Mouse (Mus musculus) forebrain, embryonic 14.5 days (tissue): Measurements from ENCODE around the gene Trmt2b. TPM values are rescaled to one million over a fixed set of nuclear protein-coding genes. Genes with fewer than 3 reads are reported as not detected.

Experiments used
- ATAC-seq: fragments of 200-750 bp; cut with Nextera tagmentation; 2 replicates; pipeline ENCODE4 v1.8.0; 2017; ENCODE audit warnings: mild to moderate bottlenecking, moderate library complexity
- DNase-seq: peaks from one replicate; pipeline ENCODE4 v3.0.0-alpha.2; 2015; ENCODE audit warnings: low spot score
- H3K27ac ChIP-seq: fragments of 300-500 bp; sonication (generic); 2 replicates; pipeline ENCODE4 v1.5.1; 2014; ENCODE audit warnings: low read depth, mild to moderate bottlenecking, control low read depth, low read length, moderate library complexity
- H3K27me3 ChIP-seq: fragments of 300-500 bp; sonication (generic); replicated peaks from 2 replicates; pipeline ENCODE4 v1.6.1; 2014; ENCODE audit warnings: low read length, control low read depth, mixed read lengths; ENCODE audit not compliant: control insufficient read depth, insufficient read depth
- H3K36me3 ChIP-seq: fragments of 300-500 bp; sonication (generic); 2 replicates; pipeline ENCODE4 v1.6.1; 2014; ENCODE audit warnings: low read length, control low read depth; ENCODE audit not compliant: control insufficient read depth, insufficient read depth
- H3K4me1 ChIP-seq: fragments of 300-500 bp; sonication (generic); 2 replicates; pipeline ENCODE4 v1.6.1; 2014; ENCODE audit warnings: antibody characterized with exemption, low read length, control low read depth; ENCODE audit not compliant: control insufficient read depth, insufficient read depth
- H3K4me2 ChIP-seq: fragments of 300-500 bp; sonication (generic); 2 replicates; pipeline ENCODE4 v1.6.1; 2014; ENCODE audit warnings: mild to moderate bottlenecking, control low read depth, low read length
- H3K4me3 ChIP-seq: fragments of 300-500 bp; sonication (generic); 2 replicates; pipeline ENCODE4 v1.5.1; 2014; ENCODE audit warnings: low read depth, low read length, control low read depth
- H3K9ac ChIP-seq: fragments of 300-500 bp; sonication (generic); 2 replicates; pipeline ENCODE4 v1.6.1; 2014; ENCODE audit warnings: mild to moderate bottlenecking, low read length, control low read depth, moderate library complexity
- H3K9me3 ChIP-seq: fragments of 300-500 bp; sonication (generic); replicated peaks from 2 replicates; pipeline ENCODE4 v1.6.1; 2016; ENCODE audit warnings: low read length, control low read depth, mixed read lengths; ENCODE audit not compliant: control insufficient read depth
- WGBS: fragments of 180-500 bp; shearing (Covaris S2); extraction: QIAGEN DNeasy Blood & Tissue Kit; methylation state at CpG from one replicate; pipeline ENCODE4 v1.1.7; 2014; 5-methylcytosine and 5-hydroxymethylcytosine counted together
- polyA plus RNA-seq: library from polyadenylated mRNA; unstranded; fragments of >200 nt; fragmentation: Nextera tagmentation; extraction: Ambion mirVana; gene quantifications from 2 replicates; pipeline ENCODE4 v1.2.1, GENCODE M21; 2014

Trmt2b gene
- polyA plus RNA-seq, 1 experiment from 2014 or later: 8.7 TPM

GRCm38 (mm10) chrX:134248202-134248601 lies 28.6 kb downstream of the Trmt2b start:
- Histone ChIP-seq H3K27ac (no peak overlapping the region), H3K4me2 (no peak overlapping the region), H3K9ac (no peak overlapping the region), H3K9me3 (no peaks in the 10 kb centered on the region), H3K27me3 (no peaks in the 10 kb centered on the region), H3K4me3 (no peak overlapping the region), H3K4me1 (no peaks in the 10 kb centered on the region), H3K36me3 (no peaks in the 10 kb centered on the region)
- WGBS: 32% methylated on average over 2 of the region's 2 CpGs
- no peak for ATAC-seq
- DNase-seq: no peak

- Histone ChIP-seq H3K4me1 (no peaks in the 10 kb centered on the region), H3K27me3 (no peaks in the 10 kb centered on the region), H3K27ac (no peak overlapping the region), H3K4me2 (no peak overlapping the region), H3K9ac (no peak overlapping the region), H3K9me3 (no peaks in the 10 kb centered on the region), H3K4me3 (no peak overlapping the region), H3K36me3 (no peaks in the 10 kb centered on the region)
- DNase-seq: no peak
- WGBS: 91% methylated on average over 10 of the region's 10 CpGs
- no peak for ATAC-seq
Measured at GRCm38 (mm10) chrX:134245946-134246345, 30.8 kb downstream of the Trmt2b start.

GRCm38 (mm10) chrX:134238266-134238665 lies 38.5 kb downstream of the Trmt2b start:
- Histone ChIP-seq H3K27ac (no peak overlapping the region), H3K4me3 (no peak overlapping the region), H3K4me2 (no peak overlapping the region), H3K4me1 (no peaks in the 10 kb centered on the region), H3K27me3 (no peaks in the 10 kb centered on the region), H3K9ac (no peak overlapping the region), H3K36me3 (no peaks in the 10 kb centered on the region), H3K9me3 (no peaks in the 10 kb centered on the region)
- DNase-seq: no peak
- 95% methylated on average over 10 of the region's 10 CpGs for WGBS
- no peak for ATAC-seq

GRCm38 (mm10) chrX:134233048-134233447 lies 43.7 kb downstream of the Trmt2b start:
- Histone ChIP-seq H3K27ac (no peak overlapping the region), H3K9me3 (no peaks in the 10 kb centered on the region), H3K4me3 (no peak overlapping the region), H3K9ac (no peak overlapping the region), H3K36me3 (no peaks in the 10 kb centered on the region), H3K4me1 (no peaks in the 10 kb centered on the region), H3K27me3 (no peaks in the 10 kb centered on the region), H3K4me2 (no peak overlapping the region)
- no peak for DNase-seq
- ATAC-seq: no peak
- WGBS: 83% methylated on average over 1 of the region's 1 CpGs

GRCm38 (mm10) chrX:134221856-134222255 lies 54.9 kb downstream of the Trmt2b start, which contains the start of gene Nox1:
Nox1 (minus strand) TSS chrX:134221956.
- DNase-seq (no peak), ATAC-seq (no peak)
- Histone ChIP-seq H3K27ac (no peak within 1 kb of the TSS), H3K4me1 (no peaks in the 10 kb centered on the region), H3K36me3 (no peaks in the 10 kb centered on the region), H3K4me3 (no peak within 1 kb of the TSS), H3K4me2 (no peak within 1 kb of the TSS), H3K9me3 (no peaks in the 10 kb centered on the region), H3K9ac (no peak within 1 kb of the TSS), H3K27me3 (no peaks in the 10 kb centered on the region)
- WGBS: 45% methylated on average over 4 of the region's 4 CpGs

GRCm38 (mm10) chrX:134220618-134221017 lies 56.2 kb downstream of the Trmt2b start:
- Histone ChIP-seq H3K36me3 (no peaks in the 10 kb centered on the region), H3K27ac (no peak overlapping the region), H3K9me3 (no peaks in the 10 kb centered on the region), H3K27me3 (no peaks in the 10 kb centered on the region), H3K4me2 (no peak overlapping the region), H3K4me3 (no peak overlapping the region), H3K9ac (no peak overlapping the region), H3K4me1 (no peaks in the 10 kb centered on the region)
- ATAC-seq: no peak
- DNase-seq: no peak
- 83% methylated on average over 3 of the region's 3 CpGs for WGBS

GRCm38 (mm10) chrX:134218161-134218560 lies 58.6 kb downstream of the Trmt2b start:
- DNase-seq (no peak), ATAC-seq (no peak)
- H3K4me2 ChIP-seq: no peak overlapping the region
- H3K36me3 ChIP-seq: no peaks in the 10 kb centered on the region
- H3K4me3 ChIP-seq: no peak overlapping the region
- H3K27me3 ChIP-seq: no peaks in the 10 kb centered on the region
- no peak overlapping the region for H3K9ac ChIP-seq
- H3K4me1 ChIP-seq: no peaks in the 10 kb centered on the region
- no peak overlapping the region for H3K27ac ChIP-seq
- 54% methylated on average over 4 of the region's 4 CpGs for WGBS
- H3K9me3 ChIP-seq: no peaks in the 10 kb centered on the region

- H3K27me3 ChIP-seq: no peaks in the 10 kb centered on the region
- H3K9me3 ChIP-seq: no peaks in the 10 kb centered on the region
- H3K4me1 ChIP-seq: no peaks in the 10 kb centered on the region
- no peak for ATAC-seq
- no peak overlapping the region for H3K4me3 ChIP-seq
- H3K36me3 ChIP-seq: no peaks in the 10 kb centered on the region
- H3K4me2 ChIP-seq: no peak overlapping the region
- no peak overlapping the region for H3K27ac ChIP-seq
- 63% methylated on average over 7 of the region's 7 CpGs for WGBS
- no peak overlapping the region for H3K9ac ChIP-seq
- DNase-seq: peak; percentile 5
Measured at GRCm38 (mm10) chrX:134211151-134211642, 65.6 kb downstream of the Trmt2b start.

GRCm38 (mm10) chrX:134208491-134208890 lies 68.3 kb downstream of the Trmt2b start:
- H3K9ac ChIP-seq: no peak overlapping the region
- H3K36me3 ChIP-seq: no peaks in the 10 kb centered on the region
- no peak overlapping the region for H3K4me2 ChIP-seq
- no peaks in the 10 kb centered on the region for H3K4me1 ChIP-seq
- no peak for ATAC-seq
- no peak for DNase-seq
- no peaks in the 10 kb centered on the region for H3K27me3 ChIP-seq
- WGBS: 85% methylated on average over 2 of the region's 2 CpGs
- H3K4me3 ChIP-seq: no peak overlapping the region
- H3K27ac ChIP-seq: no peak overlapping the region
- H3K9me3 ChIP-seq: no peaks in the 10 kb centered on the region
